Mouse (Mus musculus): Measurements from ENCODE around the gene Mal. TPM values are rescaled to one million over a fixed set of nuclear protein-coding genes. Genes with fewer than 3 reads are reported as not detected.
A peak's percentile ranks its signal among the peaks of the same experiment; 100 is the strongest.
"Not testable (repeated sequence)": the region's sequence is repeated elsewhere in the genome, so short reads cannot be mapped to it uniquely, and the experiment has no call there.

Mal gene
- polyA plus RNA-seq, 1 experiment from 2014 or later, result 0.05 TPM

- H3K9ac ChIP-seq, result no peak overlapping the region
- no peak overlapping the region for H3K27ac ChIP-seq
- no peak for DNase-seq
- no peaks in the 10 kb centered on the region; the same call in 1 of the 2 replicates for H3K27me3 ChIP-seq
- no peak overlapping the region for H3K4me3 ChIP-seq (replicated peaks)
- H3K4me1 ChIP-seq (replicated peaks), result no peaks in the 10 kb centered on the region
- no peaks in the 10 kb centered on the region for H3K36me3 ChIP-seq
- H3K9me3 ChIP-seq (replicated peaks), result no peaks in the 10 kb centered on the region
- H3K4me2 ChIP-seq, result no peak overlapping the region
- WGBS (ENCODE audit: insufficient replicate concordance), result 42% methylated on average over 3 of the region's 3 CpGs
- ATAC-seq (ENCODE audit: low read depth), result no peak
These were observed 34.4 kb downstream of the Mal start for GRCm38 (mm10) chr2:127622065-127622464.

- no peak for ATAC-seq (ENCODE audit: low read depth)
- H3K4me3 ChIP-seq (replicated peaks), result no peak overlapping the region
- no peaks in the 10 kb centered on the region for H3K9me3 ChIP-seq (replicated peaks)
- 63% methylated on average over 3 of the region's 3 CpGs for WGBS (ENCODE audit: insufficient replicate concordance)
- H3K27ac ChIP-seq, result no peak overlapping the region
- H3K36me3 ChIP-seq, result no peaks in the 10 kb centered on the region
- H3K4me1 ChIP-seq (replicated peaks), result no peaks in the 10 kb centered on the region
- no peaks in the 10 kb centered on the region; the same call in 1 of the 2 replicates for H3K27me3 ChIP-seq
- no peak overlapping the region for H3K9ac ChIP-seq
- no peak for DNase-seq
- no peak overlapping the region for H3K4me2 ChIP-seq
These were observed 37.2 kb downstream of the Mal start for GRCm38 (mm10) chr2:127619311-127619710.

- Histone ChIP-seq H3K4me1 (replicated peaks) (0 out of 2 replicates have a peak, but pooled peaks cover 2% of the 10 kb centered on the region), H3K9me3 (replicated peaks) (no peaks in the 10 kb centered on the region), H3K36me3 (no peaks in the 10 kb centered on the region), H3K27ac (no peak overlapping the region), H3K4me2 (no peak overlapping the region), H3K9ac (no peak overlapping the region), H3K27me3 (0 out of 2 replicates have a peak, but pooled peaks cover 3% of the 10 kb centered on the region), H3K4me3 (replicated peaks) (no peak overlapping the region)
- 62% methylated on average over 4 of the region's 4 CpGs for WGBS (ENCODE audit: insufficient replicate concordance)
- no peak for DNase-seq
- no peak for ATAC-seq (ENCODE audit: low read depth)
These were observed 44.2 kb downstream of the Mal start for GRCm38 (mm10) chr2:127612288-127612687.

GRCm38 (mm10) chr2:127611386-127611785, 45.1 kb downstream of the Mal start:
- H3K4me3 ChIP-seq (replicated peaks), result no peak overlapping the region
- H3K4me2 ChIP-seq, result no peak overlapping the region
- ATAC-seq (ENCODE audit: low read depth) (no peak), DNase-seq (no peak)
- H3K9ac ChIP-seq, result no peak overlapping the region
- H3K36me3 ChIP-seq, result no peaks in the 10 kb centered on the region
- 0 out of 2 replicates have a peak, but pooled peaks cover 2% of the 10 kb centered on the region for H3K4me1 ChIP-seq (replicated peaks)
- H3K27ac ChIP-seq, result no peak overlapping the region
- 0 out of 2 replicates have a peak, but pooled peaks cover 3% of the 10 kb centered on the region for H3K27me3 ChIP-seq
- 39% methylated on average over 4 of the region's 4 CpGs for WGBS (ENCODE audit: insufficient replicate concordance)
- H3K9me3 ChIP-seq (replicated peaks), result no peaks in the 10 kb centered on the region

GRCm38 (mm10) chr2:127608986-127609385, 47.5 kb downstream of the Mal start:
- H3K9ac ChIP-seq, result no peak overlapping the region
- H3K4me1 ChIP-seq (replicated peaks), result 0 out of 2 replicates have a peak, but pooled peaks cover 2% of the 10 kb centered on the region
- H3K9me3 ChIP-seq (replicated peaks), result no peaks in the 10 kb centered on the region
- no peak; the same call in 1 of the 2 replicates for ATAC-seq (ENCODE audit: low read depth)
- no peak overlapping the region for H3K4me3 ChIP-seq (replicated peaks)
- H3K27me3 ChIP-seq, result 0 out of 2 replicates have a peak, but pooled peaks cover 3% of the 10 kb centered on the region
- no peak overlapping the region for H3K27ac ChIP-seq
- no peak overlapping the region for H3K4me2 ChIP-seq
- WGBS (ENCODE audit: insufficient replicate concordance), result 36% methylated on average over 5 of the region's 5 CpGs
- H3K36me3 ChIP-seq, result peaks cover 20% of the 10 kb centered on the region
- DNase-seq, result no peak

- H3K4me1 ChIP-seq (replicated peaks), result 0 out of 2 replicates have a peak, but pooled peaks cover 2% of the 10 kb centered on the region
- WGBS (ENCODE audit: insufficient replicate concordance), result 49% methylated on average over 3 of the region's 3 CpGs
- no peak overlapping the region for H3K4me3 ChIP-seq (replicated peaks)
- H3K36me3 ChIP-seq, result peaks cover 25% of the 10 kb centered on the region
- H3K9ac ChIP-seq, result no peak overlapping the region
- H3K9me3 ChIP-seq (replicated peaks), result no peaks in the 10 kb centered on the region
- 0 out of 2 replicates have a peak, but pooled peaks cover 3% of the 10 kb centered on the region for H3K27me3 ChIP-seq
- DNase-seq, result no peak
- ATAC-seq (ENCODE audit: low read depth), result no peak
- no peak overlapping the region for H3K27ac ChIP-seq
- no peak overlapping the region for H3K4me2 ChIP-seq
These were observed 48.3 kb downstream of the Mal start for GRCm38 (mm10) chr2:127608234-127608633.

- Histone ChIP-seq H3K36me3 (peaks cover 52% of the 10 kb centered on the region), H3K4me1 (replicated peaks) (0 out of 2 replicates have a peak, but pooled peaks cover 2% of the 10 kb centered on the region)
- WGBS (ENCODE audit: insufficient replicate concordance), result 78% methylated on average over 3 of the region's 3 CpGs
These were observed 51.3 kb downstream of the Mal start for GRCm38 (mm10) chr2:127605203-127605602.

GRCm38 (mm10) chr2:127603383-127603782, 53.1 kb downstream of the Mal start:
- H3K4me3 ChIP-seq (replicated peaks); H3K4me2 ChIP-seq; H3K9ac ChIP-seq; H3K27ac ChIP-seq; DNase-seq; H3K4me1 ChIP-seq (replicated peaks); H3K27me3 ChIP-seq; ATAC-seq (ENCODE audit: low read depth); H3K9me3 ChIP-seq (replicated peaks): not testable (repeated sequence)
- 81% methylated on average over 6 of the region's 8 CpGs for WGBS (ENCODE audit: insufficient replicate concordance)
- peaks cover 70% of the 10 kb centered on the region for H3K36me3 ChIP-seq

More at GRCm38 (mm10) chr2:127605203-127605602, 51.3 kb downstream of the Mal start:
- Histone ChIP-seq H3K9ac (no peak overlapping the region), H3K4me3 (replicated peaks) (no peak overlapping the region), H3K27ac (no peak overlapping the region), H3K27me3 (0 out of 2 replicates have a peak, but pooled peaks cover 3% of the 10 kb centered on the region), H3K9me3 (replicated peaks) (no peaks in the 10 kb centered on the region), H3K4me2 (no peak overlapping the region)
- ATAC-seq (ENCODE audit: low read depth) (no peak), DNase-seq (no peak)

GRCm38 (mm10) chr2:127590840-127591239, 65.7 kb downstream of the Mal start:
- Histone ChIP-seq H3K9me3 (replicated peaks) (no peaks in the 10 kb centered on the region), H3K4me2 (no peak overlapping the region), H3K27me3 (no peaks in the 10 kb centered on the region), H3K9ac (no peak overlapping the region), H3K4me3 (replicated peaks) (no peak overlapping the region), H3K4me1 (replicated peaks) (peaks cover 35% of the 10 kb centered on the region), H3K27ac (no peak overlapping the region), H3K36me3 (peaks cover 45% of the 10 kb centered on the region)
- 67% methylated on average over 4 of the region's 4 CpGs for WGBS (ENCODE audit: insufficient replicate concordance)
- ATAC-seq (ENCODE audit: low read depth) (no peak), DNase-seq (no peak)

GRCm38 (mm10) chr2:127590204-127590603, 66.3 kb downstream of the Mal start:
- no peak overlapping the region for H3K27ac ChIP-seq
- no peak overlapping the region for H3K4me3 ChIP-seq (replicated peaks)
- H3K36me3 ChIP-seq, result peaks cover 39% of the 10 kb centered on the region
- H3K9ac ChIP-seq, result no peak overlapping the region
- H3K4me2 ChIP-seq, result peak overlapping the region; percentile 30
- ATAC-seq (ENCODE audit: low read depth) (no peak), DNase-seq (no peak)
- peaks cover 35% of the 10 kb centered on the region for H3K4me1 ChIP-seq (replicated peaks)
- H3K9me3 ChIP-seq (replicated peaks), result no peaks in the 10 kb centered on the region
- no peaks in the 10 kb centered on the region for H3K27me3 ChIP-seq
- 68% methylated on average over 15 of the region's 15 CpGs for WGBS (ENCODE audit: insufficient replicate concordance)

- WGBS (ENCODE audit: insufficient replicate concordance), result 76% methylated on average over 9 of the region's 9 CpGs
- H3K27me3 ChIP-seq, result no peaks in the 10 kb centered on the region
- no peak overlapping the region for H3K27ac ChIP-seq
- H3K36me3 ChIP-seq, result peaks cover 26% of the 10 kb centered on the region
- peak overlapping the region; percentile 82 for H3K4me2 ChIP-seq
- no peak for DNase-seq
- no peak for ATAC-seq (ENCODE audit: low read depth)
- peak overlapping the region; percentile 84; the same call in 1 of the 2 replicates for H3K9ac ChIP-seq
- H3K4me3 ChIP-seq (replicated peaks), result peak overlapping the region; percentile 90; the same call in 1 of the 2 replicates
- no peaks in the 10 kb centered on the region for H3K9me3 ChIP-seq (replicated peaks)
- H3K4me1 ChIP-seq (replicated peaks), result peaks cover 42% of the 10 kb centered on the region
These were observed 67.6 kb downstream of the Mal start for GRCm38 (mm10) chr2:127588897-127589296.

- Histone ChIP-seq H3K36me3 (peaks cover 16% of the 10 kb centered on the region), H3K27ac (peak overlapping the region; percentile 71), H3K4me1 (replicated peaks) (peaks cover 49% of the 10 kb centered on the region), H3K4me2 (peak overlapping the region; percentile 82), H3K9ac (peak overlapping the region; percentile 84), H3K27me3 (no peaks in the 10 kb centered on the region), H3K9me3 (replicated peaks) (no peaks in the 10 kb centered on the region), H3K4me3 (replicated peaks) (peak overlapping the region; percentile 90)
- under 1% methylated on average over 22 of the region's 22 CpGs for WGBS (ENCODE audit: insufficient replicate concordance)
- ATAC-seq (ENCODE audit: low read depth) (peak; percentile 34), DNase-seq (no peak)
These were observed 69.0 kb downstream of the Mal start for GRCm38 (mm10) chr2:127587514-127587844.
